Mouse (Mus musculus) testis, postnatal 10 days (tissue): ENCODE measurements around the gene Brip1.

Experiments
- DNase-seq: peaks from one replicate; pipeline ENCODE4 v3.0.0; 2021; ENCODE audit warnings: low spot score

Brip1 gene

DNA sequence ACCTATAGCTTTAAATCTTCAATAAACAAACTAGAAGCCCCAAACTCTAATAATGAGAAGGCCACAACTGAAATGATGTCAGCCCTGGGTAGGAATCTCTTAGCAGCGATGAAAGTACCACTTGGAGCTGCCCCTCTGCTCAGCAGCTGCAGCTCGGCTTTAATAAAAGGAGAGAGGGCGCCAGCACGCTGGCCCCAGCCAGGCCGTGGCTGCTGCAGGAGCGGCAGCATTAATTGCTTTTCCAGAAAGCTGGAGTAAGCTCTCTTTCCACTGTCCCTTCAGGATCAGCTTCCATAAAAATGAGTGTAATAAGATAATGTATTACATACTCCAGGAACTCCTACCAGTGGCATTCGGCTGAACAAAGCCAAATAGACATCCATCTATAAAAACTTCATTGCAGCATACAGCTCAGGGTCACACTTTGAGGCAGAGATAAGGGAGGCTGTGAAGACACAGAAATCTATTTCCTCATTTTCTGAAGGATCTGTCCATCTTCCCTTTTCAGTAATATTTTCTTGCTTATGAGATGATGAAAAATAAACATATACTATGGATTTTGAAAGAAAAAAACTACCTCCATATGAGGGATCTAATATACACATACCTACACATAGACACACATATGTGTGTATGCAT is 174.3 kb downstream of the Brip1 start:
- no peak for DNase-seq

- no peak for DNase-seq
These were observed 178.6 kb downstream of the Brip1 start for GRCm38 (mm10) chr11:86022439-86022838.

- DNase-seq, result no peak
These were observed 181.0 kb downstream of the Brip1 start for GRCm38 (mm10) chr11:86020033-86020432.

DNA sequence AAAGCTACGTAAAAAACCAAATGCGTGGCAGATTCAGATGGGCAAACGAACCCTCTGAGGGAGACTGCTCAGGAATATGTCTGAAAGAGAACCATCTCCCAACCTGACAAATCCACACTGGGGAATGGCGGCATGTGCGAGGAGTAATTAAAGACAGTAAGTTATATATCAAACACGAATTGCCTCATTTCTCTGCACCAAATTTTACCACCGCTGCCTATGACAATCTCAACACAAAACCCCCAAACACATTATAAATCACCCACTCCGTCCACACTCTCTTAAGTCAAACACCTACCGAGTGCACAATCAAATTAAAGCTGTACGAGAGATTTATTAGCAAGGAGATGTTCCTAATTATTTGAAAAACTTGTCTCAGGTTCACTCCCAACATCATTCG is 184.8 kb downstream of the Brip1 start:
- DNase-seq, result no peak

DNA sequence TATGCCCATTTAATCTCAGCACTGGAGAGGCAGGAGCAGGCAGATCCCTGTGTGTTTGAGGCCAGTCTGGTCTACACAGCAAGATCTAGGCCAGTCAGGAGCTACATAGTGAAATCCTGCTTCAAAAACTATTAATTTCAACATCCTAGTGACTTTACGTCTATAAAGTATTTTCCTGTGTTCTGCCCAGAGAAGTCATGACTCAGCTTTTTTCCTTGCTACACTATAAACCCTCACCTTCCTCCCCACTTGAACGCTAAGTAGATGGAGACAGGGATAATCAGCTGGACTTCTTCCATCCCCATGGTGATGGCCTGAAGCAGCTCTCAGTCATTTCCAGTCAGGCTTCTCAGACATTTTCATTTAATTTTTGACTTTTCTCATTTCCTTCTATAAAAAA is 187.9 kb downstream of the Brip1 start:
- no peak for DNase-seq

DNA sequence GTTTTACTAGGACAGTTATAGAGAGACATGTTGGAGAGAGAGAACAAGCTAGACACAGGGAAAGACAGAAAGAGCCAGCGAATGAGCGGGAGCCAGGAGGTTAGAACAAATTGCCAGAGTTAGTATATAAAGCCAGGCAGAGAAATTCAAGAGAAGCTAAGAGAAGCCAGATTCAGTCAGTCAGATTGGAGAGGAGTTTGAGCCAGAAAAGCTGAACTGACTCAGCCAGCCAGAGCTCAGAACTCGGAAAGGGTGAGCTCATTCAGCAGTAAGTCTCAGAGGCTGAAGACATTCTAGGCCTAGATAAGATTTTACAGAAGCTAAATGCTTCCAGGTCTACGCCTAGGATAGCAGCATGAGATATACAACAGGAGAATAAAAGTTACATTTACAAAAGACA is 190.5 kb downstream of the Brip1 start:
- no peak for DNase-seq

GRCm38 (mm10) chr11:86008211-86008905 is 192.6 kb downstream of the Brip1 start:
- no peak for DNase-seq
